Mouse (Mus musculus): ENCODE results near the gene Kansl1.
A peak's percentile ranks its signal among the peaks of the same experiment; 100 is the strongest.

Gene Kansl1

DNA sequence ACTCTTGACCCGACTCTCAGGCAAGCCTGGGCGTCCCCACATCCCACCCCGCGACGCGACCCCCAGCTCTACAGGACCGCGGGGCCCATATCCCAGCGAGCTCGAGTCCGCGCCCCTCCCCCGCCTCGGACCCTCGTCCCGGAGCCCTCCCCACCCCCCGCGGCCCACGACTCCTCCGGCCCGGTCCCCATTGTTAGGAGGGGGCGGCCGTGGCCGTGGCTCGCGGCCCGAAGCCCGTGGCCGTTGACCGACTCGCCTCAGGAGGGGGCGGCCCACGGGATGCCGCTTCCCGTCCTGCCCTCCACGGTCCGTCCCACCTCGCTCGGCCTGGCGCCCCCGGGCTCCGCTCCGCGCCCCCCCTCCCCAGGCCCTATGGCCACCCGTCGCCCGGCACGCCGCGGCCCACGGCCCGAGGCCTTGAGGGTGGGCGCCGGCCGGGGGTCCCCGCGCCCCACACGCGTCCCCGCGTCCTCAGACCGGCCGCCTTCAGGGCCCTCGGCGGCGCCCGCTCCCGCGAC lies at the start of gene Kansl1:
Kansl1 (minus strand) TSS at position 111 of the 518 bp plus-strand sequence.
- DNase-seq (ENCODE audit: extremely low read depth, insufficient read length, low spot score): peak; percentile 27

DNA sequence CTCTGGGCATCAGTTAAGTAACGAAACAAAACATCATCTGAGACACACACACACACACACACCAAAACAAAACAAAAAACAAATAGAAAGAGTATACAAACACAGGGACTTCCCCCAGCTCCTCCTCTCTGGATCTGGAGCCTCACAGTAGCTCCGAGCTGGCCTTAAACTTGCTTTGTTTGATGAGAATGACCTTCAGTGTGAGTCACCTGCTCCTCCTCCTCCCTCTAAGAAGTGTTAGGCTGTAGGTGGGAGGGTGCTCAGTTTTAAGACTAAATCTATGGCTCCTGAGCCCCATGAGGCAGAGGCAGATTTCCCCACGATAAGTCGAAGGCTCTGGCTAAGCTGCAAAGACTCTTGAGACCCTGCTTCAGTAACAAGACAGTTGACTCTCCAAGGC lies 43.8 kb upstream of the Kansl1 start:
- DNase-seq (ENCODE audit: extremely low read depth, insufficient read length, low spot score): no peak

DNA sequence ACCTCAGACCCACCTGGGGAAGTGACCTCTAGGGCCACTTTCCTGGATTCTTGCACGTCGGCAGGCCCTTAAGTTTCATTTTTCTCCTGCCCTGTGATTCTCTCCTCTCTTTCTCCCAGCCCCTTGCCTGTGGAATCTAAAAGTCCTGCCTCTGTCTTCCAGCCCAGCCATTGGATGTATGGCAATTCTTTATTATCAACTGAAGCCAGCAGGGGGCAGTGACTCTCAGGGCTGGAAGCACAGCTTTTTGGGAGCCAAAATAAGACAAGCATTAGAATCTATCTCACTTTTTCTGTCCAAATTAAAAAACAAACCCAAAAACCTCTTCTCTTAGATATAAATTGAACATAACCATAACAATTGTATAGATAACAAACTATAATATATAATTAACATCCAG lies 41.9 kb upstream of the Kansl1 start:
- no peak for DNase-seq (ENCODE audit: extremely low read depth, insufficient read length, low spot score)

DNA sequence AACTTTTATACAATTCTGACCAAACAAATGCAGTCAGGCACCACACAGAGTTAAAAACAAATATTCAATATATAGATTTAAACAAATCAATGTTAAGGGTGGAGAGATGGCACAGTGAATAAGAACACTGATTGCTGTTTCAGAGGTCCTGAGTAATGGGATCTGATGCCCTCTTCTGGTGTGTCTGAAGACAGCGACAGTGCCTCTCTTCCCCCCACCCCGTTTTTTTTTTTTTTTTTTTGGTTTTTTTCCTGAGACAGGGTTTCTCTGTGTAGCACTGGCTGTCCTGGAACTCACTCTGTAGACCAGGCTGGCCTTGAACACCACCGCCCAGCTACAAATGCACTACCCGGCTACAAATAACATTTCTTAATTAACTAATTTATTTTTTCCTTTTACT lies 39.8 kb upstream of the Kansl1 start:
- DNase-seq (ENCODE audit: extremely low read depth, insufficient read length, low spot score): no peak

DNA sequence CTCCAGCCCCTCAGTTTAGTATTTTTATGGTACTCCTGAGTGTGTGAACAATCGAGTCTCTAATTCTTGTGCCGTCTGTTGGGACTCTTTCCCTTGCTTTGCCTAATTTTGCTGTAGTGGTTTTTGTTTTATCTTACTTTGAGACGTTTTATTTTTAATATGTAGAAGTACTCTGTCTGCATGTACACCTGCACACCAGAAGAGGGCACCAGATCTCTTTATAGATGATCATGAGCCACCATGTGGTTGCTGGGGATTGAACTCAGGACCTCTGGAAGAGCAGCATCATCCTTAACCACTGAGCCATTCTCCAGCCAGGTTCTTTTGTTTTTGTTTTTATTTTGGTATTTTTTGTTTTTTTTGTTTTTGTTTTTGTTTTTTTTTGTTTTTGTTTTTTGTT lies 19.6 kb upstream of the Kansl1 start:
- DNase-seq (ENCODE audit: extremely low read depth, insufficient read length, low spot score): no peak

DNA sequence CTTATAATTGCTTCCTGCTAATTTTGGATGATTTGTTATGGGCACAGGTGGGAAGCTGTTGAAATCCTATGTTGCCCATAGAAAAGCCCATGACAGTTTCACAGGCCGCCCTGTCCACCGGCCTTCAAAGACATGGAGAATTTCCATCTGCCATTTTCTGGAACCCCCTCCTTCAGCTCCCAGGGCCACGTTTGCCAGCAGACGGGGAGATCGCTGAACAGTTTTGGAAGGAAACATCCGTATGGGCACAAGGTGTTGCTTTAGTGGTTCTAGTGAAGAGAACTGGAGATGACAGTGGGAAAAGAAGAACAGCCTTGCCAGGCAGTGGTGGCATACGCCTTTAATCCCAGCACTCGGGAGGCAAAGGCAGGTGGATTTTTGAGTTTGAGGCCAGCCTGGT lies 13.3 kb upstream of the Kansl1 start:
- no peak for DNase-seq (ENCODE audit: extremely low read depth, insufficient read length, low spot score)

DNA sequence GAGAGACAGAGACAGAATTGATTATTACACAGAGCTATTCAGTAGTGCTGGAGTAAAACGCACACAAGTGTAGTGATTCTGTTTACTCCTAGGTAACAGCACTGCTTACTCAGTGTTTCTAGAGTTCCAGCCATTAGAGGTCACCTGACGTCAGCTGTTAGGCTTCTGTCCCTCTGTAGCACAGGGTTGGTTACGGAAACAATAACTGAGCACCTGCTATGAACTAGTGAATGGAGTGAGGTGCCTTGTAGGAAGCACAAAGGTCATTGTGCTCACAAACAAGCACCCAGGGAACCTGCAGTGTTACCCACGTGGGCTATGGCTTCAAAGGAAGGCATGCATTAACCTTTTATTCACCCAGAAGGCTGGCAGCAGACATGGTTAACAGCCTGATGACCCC lies 10.8 kb upstream of the Kansl1 start:
- DNase-seq (ENCODE audit: extremely low read depth, insufficient read length, low spot score): no peak

DNA sequence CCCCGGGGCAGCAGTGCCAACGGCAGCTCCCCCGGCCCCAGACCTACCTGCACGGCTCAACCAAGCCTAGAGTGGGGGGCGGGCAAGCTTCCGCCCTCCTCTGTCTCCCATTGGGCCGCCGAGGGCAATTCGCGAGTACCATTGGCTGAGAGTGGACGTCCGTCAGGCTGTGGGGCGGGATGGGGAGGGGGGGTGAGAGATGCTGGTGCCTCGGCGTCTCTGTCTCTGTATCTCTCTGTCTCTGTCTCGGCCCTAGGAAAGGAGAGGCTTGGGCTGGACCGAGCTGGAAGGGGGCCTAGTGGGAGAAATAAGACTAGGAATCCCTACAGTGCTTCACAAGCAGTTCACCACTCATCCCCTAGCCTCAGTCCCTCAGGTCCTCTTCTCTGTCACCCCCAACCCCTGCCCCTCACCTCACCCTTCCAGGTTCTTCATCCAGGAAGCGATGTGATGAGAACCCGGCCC lies 742 bp upstream of the Kansl1 start:
- DNase-seq (ENCODE audit: extremely low read depth, insufficient read length, low spot score): peak; percentile 90

DNA sequence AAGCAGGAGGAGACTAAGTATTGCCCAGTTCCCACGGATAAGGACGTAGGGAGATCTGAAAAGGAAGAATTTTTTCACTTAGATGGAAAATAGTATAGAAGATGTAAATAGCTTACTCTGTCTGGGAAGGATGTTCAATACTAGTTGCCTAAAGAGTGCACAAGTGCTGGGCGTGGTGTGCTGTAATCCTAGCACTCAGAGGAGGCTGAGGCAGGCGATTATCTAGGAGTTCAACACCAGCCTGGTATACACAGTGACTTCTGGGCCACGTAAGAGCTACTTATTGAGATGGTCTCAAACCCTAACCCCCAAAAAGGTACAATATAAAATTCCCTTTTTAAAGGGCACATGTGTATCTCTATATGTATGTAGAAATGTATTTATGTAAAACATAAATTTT lies 963 bp downstream of the Kansl1 start:
- no peak for DNase-seq (ENCODE audit: extremely low read depth, insufficient read length, low spot score)

DNA sequence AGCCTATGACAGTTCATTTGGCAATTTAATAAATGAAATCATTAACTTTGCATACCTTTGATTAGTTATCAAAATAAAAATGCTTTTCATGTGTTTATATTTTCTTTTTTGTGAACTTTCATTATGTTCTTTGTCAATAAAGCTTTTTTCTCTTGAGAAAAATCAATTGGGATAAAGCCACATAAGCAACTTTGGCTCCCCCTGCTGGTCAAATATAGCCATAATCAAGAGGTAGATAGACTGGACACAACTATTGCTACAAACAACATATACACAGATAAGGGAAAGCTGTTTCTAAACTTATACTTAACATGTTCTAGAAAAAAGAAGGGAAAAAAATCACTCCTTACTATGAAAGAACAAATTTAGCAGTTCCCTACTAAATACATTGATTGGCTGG lies 7.1 kb downstream of the Kansl1 start:
- DNase-seq (ENCODE audit: extremely low read depth, insufficient read length, low spot score): peak; percentile 22

DNA sequence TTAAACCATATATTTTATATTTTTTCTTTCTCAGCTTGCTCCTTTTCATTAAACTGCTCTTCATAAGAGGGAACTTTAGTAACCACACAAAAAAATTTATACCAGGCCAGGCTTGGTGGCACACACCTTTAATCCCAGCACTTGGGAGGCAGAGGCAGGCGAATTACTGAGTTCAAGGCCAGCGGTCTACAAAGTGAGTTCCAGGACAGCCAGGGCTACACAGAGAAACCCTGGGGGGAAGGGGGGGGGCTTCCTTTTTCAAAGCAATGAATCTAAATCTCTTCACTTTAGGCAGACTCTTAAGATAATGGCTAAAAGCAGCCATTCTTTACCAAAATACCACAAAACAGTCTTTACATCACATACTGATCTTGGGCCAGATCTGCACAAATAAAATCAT lies 9.0 kb downstream of the Kansl1 start:
- no peak for DNase-seq (ENCODE audit: extremely low read depth, insufficient read length, low spot score)

DNA sequence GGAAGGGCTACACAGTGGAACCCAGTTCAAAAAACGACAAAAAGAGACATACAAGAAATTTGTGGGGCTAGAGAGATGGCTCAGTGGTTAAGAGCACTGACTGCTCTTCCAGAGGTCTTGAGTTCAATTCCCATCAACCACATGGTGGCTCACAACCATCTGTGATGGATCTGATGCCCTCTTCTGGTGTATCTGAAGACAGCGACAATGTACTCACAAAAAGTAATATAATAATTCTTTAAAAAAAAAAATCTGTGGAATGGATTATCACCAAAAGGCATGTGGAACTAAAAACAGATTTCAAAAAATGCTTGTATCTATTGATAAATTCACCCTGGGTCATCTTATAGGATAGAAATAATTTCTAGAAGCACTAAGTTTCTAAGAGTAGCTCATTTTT lies 10.2 kb downstream of the Kansl1 start:
- DNase-seq (ENCODE audit: extremely low read depth, insufficient read length, low spot score): no peak

DNA sequence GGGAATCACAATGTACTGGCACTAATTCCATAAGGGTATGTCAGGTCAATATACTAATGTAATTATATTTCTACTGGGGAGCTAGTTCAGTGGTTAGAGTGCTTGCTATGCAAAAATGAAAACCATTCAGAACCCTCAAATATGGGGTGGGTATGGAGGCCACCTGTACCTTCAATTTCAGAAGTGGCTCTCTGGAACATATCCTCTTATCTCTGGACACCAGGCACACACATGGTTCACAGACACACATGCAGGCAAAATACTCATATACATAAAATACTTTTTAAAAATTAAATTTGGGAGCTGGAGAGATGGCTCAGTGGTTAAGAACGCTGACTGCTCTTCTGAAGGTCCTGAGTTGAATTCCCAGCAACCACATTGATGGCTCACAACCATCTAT lies 16.0 kb downstream of the Kansl1 start:
- no peak for DNase-seq (ENCODE audit: extremely low read depth, insufficient read length, low spot score)

DNA sequence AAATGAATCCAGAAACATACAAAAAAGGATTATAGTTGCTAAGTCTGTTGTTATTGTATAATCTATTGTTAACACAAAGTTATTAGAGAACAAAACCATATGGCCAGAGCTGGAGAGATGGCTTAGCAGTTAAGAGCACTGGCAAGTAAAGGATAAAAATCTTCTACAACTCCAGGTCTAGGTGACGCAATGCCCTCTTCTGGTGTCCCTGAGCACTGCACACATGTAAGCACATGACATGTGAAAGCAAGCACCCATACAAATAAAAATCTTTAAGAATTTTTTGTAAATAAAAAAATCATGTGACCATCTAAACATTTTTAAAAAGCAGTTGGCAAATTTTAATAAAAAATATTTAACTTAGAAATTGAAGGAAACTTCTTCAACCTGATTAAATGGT lies 17.4 kb downstream of the Kansl1 start:
- DNase-seq (ENCODE audit: extremely low read depth, insufficient read length, low spot score): no peak

DNA sequence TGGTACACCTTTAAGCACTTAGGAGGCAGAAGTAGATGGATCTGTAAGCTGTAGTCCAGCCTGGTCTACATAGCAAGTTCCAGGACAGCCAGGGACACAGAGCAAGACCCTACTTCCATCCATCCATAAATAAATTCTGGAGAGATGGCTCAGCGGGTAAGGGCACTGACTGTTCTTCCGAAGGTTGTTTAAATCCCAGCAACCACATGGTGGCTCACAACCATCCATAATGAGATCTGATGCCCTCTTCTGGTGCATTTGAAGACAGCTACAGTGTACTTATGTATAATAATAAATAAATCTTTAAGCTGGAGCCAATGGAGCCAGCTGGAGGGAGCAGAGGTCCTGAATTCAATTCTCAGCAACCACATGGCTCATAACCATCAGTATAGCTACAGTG lies 20.2 kb downstream of the Kansl1 start:
- DNase-seq (ENCODE audit: extremely low read depth, insufficient read length, low spot score): peak; percentile 38

DNA sequence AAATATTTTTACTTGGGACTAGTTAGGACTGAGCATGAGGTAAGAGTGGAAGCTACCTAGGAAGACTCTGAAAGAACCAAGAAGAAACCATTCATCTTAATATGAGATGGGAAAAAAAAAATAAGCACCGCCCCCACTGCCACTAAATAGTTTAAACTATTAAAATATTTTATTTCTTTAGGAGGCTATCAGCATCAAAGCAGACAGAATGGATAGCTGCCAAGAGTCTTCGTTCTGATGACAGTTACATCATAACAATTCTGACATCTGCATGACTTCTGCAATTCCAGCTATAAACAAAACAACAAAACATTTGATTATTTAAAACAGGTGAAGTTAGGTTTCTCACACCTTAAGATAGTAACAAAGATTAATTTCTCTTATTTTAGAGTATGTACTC lies 23.1 kb downstream of the Kansl1 start:
- no peak for DNase-seq (ENCODE audit: extremely low read depth, insufficient read length, low spot score)

DNA sequence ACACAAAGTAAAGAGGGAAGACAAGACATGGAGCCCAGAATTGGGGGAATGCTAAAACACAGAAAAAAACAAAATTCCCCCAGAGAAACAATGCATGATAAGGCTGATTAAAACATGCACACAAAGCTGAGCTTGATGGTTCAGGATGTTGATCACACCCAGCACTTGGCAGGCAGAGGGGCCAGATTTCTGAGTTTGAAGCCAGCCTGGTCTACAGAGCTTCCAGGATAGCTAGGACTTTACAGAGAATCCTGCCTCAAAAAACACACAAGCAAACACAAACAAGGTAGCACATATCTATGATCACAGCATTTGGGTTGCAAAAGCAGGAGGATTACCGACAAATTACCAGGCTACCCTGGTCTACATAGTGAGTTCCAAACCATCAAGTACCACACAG lies 23.6 kb downstream of the Kansl1 start:
- DNase-seq (ENCODE audit: extremely low read depth, insufficient read length, low spot score): no peak

DNA sequence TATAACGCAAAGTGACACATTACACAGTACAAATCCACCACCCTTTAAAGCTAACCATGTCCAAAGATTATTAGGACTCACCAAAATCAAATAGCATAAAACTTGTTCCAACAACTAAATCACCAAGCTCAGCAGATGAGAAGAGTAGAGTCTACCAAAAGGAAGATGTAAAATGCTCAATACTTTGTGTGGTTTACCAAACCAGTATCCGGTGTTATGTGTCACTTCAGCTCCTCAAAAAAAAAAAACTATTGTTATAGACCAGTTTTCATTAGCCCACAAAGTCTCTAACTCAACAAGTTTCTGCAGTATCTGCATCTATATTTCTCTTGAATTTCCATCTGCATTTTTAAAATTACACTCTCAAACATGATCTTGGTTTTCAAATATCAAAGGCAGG lies 25.3 kb downstream of the Kansl1 start:
- no peak for DNase-seq (ENCODE audit: extremely low read depth, insufficient read length, low spot score)

DNA sequence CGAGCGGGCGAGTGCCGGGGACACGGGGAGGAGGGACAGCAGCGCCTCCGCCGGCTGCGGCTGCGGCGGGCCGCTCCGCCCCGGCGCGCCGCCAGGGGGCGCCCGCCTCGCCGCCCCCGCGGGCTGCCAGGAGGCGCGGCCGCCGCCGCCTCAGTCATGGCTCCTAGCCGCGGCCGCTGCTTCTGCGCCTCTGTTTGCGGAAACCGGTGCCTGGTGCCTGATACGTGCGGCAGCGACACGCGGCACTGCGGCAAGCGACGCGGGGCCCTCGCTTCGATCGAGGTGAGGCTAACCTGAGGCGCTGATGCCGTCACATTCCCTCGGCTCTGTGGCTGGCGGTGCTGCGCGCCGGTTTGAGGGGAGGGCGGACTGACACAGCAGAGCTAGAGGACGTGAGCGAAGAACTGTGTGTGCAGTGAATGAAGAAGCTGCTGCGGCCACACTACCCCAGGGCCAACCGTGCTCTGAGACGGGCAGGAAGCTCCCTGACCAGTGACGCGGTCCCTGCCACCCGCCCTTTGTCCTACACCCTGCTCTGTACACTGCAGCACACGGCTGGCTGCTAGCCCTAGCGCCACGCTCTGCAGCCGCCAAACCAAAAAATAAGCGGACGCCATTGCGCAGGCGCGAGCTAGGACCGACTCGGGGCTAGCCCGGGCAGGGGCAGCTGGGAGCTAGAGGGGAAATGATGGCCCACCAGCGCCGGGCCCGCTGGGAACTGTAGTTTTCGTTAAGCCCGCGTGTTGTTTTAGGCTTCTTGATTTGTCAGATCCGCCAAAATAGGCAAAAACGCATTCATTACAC lies 26.1 kb downstream of the Kansl1 start:
- DNase-seq (ENCODE audit: extremely low read depth, insufficient read length, low spot score): peak; percentile 93

DNA sequence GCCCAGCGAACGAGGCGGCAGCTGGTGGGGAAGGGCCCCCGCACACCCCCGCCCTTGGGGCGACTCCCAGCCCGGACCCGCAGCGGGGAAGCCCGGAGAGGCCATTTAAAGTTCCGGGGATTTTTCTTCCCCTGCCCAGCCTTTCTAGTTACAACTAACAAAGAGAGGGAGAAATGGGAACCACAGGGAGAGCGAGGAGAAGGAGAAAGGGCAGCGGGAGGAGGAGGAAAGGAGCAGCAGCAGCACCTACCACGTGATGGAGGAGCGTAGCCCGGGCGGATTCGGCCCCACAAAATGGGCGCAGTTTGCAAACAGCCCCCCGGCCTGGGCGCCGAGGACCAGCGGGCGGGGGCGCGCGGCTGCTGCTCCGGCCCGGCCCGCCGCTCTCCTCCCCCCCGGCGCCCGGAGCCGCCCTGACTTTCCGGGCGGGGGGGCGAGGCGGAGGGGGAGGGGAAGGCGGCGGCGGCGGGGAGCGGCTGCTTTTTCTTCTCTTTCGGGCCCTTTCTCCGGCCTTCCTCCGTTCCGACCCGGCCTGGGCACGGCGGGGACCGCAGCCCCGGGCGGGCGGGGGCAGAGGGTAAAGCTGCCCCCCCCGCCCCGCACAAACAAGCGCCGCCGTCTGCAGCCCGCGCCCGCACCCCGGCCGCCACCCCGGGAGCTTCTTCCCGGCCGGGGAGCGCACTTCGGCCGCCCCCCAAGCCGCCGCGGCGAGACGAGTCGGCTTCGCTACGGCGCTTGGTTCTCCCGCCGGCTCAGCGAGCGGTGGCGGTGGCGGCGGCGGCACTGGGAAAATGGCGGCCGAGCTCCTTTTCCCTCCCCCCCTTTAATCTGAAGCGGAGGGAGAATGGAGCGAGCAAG lies 27.0 kb downstream of the Kansl1 start:
- peak; percentile 78 for DNase-seq (ENCODE audit: extremely low read depth, insufficient read length, low spot score)

All from 3134 (cell line).